Mouse (Mus musculus) WW6 (cell line): ENCODE data around the gene St6gal2.

Source experiments
- DNase-seq: peaks from one replicate; pipeline ENCODE4 v3.0.0-alpha.2; 2013; ENCODE audit warnings: low read depth, low spot score

St6gal2 gene

DNA sequence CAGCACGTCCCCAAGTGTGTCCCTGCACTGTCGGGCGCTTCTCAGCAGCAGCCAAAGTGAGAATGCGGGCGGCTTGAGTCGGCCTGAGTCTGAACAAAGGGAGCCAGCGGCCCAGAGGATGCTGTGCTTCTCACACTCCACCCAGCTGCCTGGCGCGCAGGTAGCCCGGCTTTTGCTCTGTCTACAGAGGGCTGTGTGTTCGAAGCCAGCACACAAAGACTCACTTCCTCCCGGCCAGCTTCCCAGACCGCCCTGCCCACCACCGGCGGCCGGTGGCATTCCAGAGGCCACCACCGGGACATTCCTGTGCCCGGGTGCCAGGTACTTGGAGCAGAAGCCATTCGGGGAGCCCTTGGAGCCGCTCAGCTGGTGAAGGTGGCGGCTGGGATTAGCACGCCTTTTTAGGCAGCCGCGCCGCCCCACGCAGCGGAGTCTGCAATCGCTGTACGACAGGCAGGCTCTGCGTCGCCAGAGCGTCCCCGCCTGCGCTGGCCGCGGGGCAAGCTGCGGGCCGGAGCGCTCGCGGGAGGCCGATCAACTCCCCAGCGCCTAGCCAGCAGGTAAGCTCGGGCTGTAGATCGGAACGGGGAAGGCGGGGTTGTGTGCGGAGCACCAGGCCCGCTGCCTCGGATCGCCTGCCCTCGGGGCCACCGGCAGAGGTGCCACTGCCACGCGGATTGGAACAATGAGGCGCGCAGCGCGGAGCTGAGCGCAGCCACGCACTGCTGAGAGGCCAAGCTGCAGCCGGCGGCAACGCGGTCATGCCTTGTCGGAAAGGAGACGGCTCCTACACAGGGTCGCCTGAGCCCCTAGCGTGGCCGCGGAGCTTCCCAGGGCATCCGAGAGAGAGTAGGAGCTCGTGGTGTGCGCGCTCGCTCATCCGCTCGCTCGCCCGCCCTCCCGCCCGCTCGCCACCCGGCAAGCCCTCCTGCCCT lies at the start of gene St6gal2:
TSS of gene St6gal2 (plus strand) at position 133 of the 935 bp plus-strand sequence.
- peak; percentile 58 for DNase-seq

DNA sequence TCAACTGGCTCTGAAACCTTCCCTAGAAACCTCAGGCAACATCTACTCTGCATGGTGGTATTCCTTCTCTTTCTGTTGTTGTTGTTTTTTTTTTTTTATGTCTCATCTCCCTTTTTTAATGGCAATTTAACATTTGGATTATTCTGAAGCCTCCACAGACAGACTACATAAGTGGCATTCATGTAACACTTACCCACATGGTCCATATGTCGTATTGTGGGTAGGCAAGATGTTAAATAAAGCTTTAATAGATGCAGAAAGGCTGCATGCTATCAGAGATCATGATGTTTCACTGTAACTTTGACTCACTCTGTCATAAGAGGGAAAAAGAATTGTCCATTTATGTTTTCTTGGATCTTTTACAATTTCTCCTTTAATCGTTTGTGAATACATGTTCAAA lies 39.1 kb upstream of the St6gal2 start:
- DNase-seq = no peak

DNA sequence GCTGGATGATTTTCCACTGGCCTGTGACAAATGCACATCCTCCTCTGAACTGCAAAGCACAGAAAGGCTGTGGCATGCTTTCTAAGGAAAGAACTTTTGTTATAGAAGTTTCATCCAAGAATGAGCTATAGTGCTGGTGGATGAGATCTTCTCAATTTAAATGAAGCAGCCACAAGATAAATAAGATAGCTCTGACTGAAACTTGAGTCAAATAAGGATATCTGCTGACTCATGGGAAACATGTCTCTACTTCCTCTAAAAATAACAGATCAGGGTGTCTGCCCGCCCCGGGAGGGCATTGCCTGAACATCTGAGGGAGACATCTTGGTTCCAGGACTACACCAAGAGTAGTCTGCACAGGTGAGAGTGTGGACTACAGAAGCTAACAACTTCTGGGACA lies 28.7 kb upstream of the St6gal2 start:
- DNase-seq = no peak

DNA sequence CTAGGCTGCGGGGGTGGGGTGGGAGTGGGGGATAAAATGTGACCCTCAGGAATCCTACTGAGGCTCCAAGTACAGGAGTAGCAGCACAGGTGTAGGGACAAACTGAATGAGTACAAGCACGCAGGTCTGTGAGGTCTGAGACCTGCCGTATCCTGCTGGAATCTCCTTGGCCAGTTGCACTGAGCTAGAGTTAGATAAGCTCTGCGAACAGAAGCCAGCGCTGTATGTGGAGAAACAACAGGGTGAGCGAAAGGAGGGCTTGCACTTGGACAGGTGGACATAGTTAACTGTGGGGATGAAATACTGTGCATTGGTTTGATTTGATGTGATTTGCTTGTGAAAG lies 974 bp downstream of the St6gal2 start:
- peak; percentile 39 for DNase-seq

DNA sequence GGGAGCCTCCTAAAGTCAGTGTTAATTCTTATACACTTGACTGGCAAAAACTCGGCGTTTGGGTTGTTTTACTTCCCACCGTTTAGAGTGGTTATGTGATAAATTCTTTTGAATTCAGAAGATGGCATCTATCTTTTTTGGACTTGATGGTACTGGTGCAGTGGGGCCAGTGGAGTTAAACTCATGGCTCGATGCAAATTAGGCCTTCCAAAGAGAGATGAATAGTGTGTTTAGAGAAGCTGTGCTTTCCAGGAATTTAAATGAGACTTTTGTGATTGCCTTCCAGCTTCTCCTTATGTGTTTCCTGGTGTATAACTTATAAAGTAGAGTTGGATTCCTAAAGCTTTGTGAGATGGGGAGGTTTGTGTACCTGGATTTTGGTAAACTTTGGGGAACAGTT lies 1.5 kb downstream of the St6gal2 start:
- no peak for DNase-seq

DNA sequence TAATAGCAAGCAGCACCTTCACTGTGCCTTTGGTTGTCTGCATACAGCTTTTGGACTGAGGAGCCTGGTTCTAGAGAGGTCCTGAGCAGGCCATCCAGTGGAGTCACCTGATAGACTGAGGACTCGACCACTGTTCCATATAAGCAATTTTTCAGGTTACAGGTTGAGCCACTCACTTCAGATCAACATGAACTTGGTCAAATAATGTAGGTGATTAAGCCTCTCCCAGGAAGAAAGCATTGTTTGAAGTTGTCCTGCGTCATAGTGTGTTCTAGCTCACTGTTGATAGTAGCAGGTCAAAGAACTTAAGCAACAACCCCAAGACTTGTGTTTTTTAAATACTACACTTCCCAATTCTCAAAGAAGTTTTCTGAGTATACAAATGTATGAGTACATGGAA lies 5.8 kb downstream of the St6gal2 start:
- no peak for DNase-seq

DNA sequence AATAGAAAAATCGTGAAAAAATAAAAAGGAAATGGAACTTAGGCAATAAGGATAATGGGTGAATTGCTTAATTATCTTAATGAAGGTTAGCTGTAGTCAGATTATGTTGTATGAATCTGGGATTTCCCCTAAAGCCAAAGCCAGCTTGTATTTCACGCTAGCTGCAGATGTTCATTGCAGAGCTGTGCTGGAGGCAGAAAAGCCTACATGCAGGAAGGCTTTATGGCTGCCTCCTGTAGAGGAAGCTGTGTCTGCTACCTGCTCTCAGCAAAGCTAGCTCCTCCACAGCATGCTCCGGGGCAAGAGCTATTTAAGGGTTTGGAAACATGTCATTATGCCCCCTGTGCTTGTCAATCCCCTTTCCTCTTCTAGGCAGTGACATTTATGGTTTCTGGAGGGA lies 9.3 kb downstream of the St6gal2 start:
- DNase-seq = no peak

DNA sequence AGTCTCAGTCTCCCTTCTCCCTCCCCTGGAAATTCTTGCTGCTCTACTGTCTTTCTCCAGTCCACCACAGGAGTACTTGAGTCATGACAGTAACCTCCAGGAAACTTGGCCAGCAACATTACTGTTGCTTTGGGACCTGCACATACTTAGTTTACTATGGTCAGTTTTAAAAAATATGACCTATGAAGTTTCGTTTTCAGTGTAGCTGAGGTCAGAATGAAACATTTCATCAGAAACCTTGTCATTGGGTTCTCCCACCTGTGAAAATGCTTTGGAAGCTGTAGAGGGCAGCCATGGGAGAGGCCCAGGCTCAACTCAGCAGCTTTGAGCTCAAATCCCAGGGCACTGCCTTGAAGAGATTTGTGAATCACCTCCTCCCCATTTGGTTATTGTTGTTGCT lies 15.0 kb downstream of the St6gal2 start:
- no peak for DNase-seq

DNA sequence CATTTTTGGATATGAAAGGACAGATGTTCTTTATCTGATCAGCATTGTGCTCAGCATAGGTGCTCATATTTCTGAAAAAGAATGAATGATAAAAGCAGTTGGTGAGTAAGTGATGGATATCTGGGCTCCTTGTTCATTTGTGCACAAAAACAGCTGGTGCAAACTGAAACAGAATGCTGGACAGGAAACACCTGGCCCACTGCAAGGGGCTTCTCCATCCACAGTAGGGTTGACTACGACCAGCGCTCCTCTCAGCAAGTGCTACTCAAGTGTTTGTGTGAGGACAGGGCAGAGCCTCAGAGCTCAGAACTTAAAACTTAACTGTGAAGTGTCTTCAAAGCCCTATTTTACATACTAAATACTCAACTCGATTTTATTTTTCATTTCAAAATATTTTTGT lies 22.4 kb downstream of the St6gal2 start:
- no peak for DNase-seq

DNA sequence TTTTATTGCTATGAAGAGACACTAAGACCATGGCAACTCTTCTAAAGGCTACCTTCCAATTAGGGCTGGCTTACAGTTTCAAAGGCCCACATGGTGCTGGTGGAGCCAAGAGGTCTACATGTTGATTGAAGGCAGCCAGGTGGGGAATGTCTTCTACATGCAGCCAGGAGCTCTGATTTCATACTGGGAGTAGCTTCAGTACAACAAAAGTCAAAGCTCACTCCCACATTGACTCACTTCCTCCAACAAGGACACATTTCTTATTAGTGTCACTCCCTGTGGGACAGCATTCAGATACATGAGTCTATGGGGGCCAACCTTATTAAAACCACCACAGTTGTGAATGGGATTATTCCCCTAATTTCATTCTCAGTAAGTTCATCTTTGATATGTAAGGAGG lies 23.8 kb downstream of the St6gal2 start:
- DNase-seq = no peak

DNA sequence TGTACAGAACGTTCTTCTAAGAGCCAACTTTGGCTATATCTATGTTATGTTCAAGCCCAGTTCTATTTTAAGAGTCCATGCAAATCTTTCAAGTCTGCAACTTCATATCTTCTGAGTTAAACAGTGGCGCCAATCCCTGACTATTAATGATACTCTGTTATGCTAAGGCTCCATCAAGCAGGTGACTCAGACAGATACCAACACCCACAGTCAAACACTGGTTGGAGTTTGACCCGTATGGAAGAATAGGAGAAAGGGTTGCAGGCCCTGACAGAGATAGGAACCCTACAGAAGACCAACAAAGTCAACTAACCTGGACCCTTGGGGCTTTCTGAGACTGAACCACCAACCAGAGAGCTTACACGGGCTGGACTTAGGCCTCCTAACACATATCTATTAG lies 30.8 kb downstream of the St6gal2 start:
- DNase-seq = no peak

DNA sequence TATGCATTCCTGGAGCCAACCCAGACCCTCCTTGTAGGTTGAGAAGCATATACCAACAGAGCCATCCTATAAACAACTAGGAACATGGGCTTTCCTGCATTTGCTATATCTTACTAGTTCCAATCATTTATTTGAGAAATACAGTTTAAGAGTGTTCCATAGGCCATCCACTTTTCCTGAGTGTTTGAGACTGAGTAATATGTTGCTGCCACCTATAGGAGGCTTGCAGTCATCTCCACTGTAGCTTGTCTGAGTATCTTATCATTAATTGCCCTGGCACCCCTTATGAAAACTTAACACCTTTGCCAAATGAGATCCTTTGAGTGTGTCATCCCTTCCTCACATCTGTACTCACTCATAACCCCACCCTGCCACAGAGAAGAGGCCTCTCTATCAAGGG lies 32.2 kb downstream of the St6gal2 start:
- DNase-seq = no peak

DNA sequence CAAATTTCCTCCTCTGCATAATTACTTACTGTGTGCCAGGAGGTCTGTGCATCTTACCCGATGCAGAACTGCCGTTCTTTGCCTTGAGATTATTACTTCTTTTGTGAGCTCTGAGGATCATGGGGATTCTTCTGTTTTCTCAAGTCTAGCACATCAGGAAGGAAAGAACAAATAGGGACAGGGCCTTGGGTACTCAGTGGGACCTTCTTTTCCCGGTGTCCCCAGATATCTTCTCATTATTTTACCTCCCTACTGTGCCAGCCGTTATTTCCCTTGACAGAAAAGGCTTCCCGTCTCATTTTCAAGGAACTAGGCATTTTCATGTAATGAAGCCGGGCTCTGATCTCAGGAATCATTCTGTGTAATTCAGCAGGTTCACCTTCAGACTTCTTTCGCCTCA lies 34.2 kb downstream of the St6gal2 start:
- no peak for DNase-seq

DNA sequence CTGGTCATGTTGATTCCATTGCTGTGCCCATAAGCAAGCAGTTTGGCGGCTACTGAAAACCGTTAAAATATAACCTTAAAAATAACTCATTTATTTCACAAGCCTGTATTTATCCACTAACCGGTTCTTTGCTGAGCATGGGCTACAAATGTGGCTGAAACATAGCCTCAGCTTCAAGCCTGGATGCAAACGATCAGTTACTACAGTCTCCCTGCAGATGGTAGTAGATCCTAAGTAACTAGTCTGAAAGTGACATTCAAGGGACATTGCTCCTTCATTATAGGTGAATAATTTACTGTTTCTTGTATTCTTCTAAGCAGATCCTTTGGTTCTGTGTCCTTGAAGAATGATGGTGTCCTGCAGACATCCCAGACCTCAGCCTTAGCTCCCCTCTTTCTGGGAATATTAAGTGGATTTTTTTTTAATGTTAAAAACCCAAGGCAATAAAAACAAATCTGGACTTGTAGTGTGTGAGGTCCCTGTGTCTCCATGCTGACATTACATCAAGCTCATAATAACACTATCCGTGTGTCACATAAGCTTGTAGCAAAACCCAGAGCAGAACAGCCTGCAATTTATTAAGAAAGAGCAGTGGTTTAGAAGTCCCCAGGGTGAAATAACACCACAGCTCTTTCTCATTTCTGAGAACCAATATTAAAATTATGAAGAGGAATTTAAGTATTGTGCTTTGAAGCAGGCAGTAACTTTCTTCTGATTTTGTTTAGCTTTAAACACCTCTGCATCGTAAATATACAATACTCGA lies 39.1 kb downstream of the St6gal2 start:
- no peak for DNase-seq

DNA sequence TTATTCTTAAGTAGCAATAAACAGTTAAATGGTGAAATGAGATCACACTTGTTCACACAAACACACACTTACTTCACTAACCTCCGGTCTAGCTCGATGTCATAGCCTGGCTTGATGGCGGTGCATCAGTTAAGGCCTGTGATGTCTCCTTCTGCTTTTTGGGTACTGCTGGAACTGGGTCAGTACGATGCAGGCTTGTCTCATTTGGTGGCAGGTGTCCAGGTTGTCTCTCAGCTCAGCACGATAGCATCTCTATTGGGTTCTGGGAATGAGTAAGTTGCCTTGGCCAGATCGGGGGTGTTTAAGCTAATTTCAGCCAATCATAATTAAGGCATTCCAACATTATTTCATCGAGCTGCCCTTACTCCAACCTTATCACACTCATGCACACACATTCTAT lies 86.7 kb downstream of the St6gal2 start:
- no peak for DNase-seq

DNA sequence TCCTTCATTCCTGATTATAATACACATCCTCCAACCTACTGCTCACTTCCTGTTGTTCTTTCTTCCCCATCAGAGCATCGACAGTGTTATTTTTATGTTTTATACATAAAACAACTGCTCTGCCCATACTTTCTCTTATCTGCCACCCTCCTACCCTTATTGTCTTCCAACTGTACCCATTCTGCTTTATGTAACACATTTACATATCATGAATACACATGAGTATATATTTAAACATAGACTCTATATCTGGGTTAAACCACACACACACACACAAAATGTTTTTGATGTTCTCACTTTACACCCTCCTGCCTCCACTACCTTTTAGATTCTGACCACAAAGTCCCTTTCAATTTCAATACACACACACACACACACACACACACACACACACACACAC lies 103.3 kb downstream of the St6gal2 start:
- no peak for DNase-seq

DNA sequence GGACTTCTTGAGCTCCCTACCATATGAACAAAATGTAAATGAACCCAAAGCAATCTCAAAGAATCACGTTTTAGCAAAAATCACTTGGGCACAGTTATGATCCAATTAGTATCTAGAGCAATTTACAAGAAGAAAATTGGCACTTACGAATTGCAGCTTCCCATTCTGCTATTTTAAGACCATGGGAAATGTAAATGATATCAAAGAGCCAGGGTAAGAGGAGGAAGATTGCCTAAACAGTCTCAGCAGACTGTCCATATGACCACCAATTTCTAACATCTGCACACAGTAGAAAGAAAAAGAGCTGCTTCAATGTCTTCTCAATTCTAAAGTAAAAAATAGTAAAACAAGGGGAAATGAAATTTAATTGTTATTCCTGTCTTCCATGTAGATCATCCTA lies 116.6 kb downstream of the St6gal2 start:
- DNase-seq = no peak
